Mouse (Mus musculus) liver, postnatal 0 days (tissue): ENCODE results near the gene Gabarapl1. TPM values are rescaled to one million over a fixed set of nuclear protein-coding genes. Genes with fewer than 3 reads are reported as not detected.

Source experiments
- ATAC-seq: fragments of 200-750 bp; cut with Nextera tagmentation; 2 replicates; pipeline ENCODE4 v1.8.0; 2017; ENCODE audit warnings: mild to moderate bottlenecking, moderate library complexity
- DNase-seq: peaks from one replicate; pipeline ENCODE4 v3.0.0-alpha.2; 2016
- H3K27ac ChIP-seq: fragments of 300-500 bp; sonication (generic); 2 replicates; pipeline ENCODE4 v1.5.1; 2014; ENCODE audit warnings: antibody characterized with exemption, moderate library complexity, mild to moderate bottlenecking, low read depth
- H3K27me3 ChIP-seq: fragments of 300-500 bp; sonication (generic); 2 replicates; pipeline ENCODE4 v1.6.1; 2014; ENCODE audit warnings: low read length, control low read depth, mixed read lengths; ENCODE audit not compliant: insufficient read depth
- H3K36me3 ChIP-seq: fragments of 300-500 bp; sonication (generic); replicated peaks from 2 replicates; pipeline ENCODE4 v1.6.1; 2014; ENCODE audit warnings: mild to moderate bottlenecking, control low read depth, low read length, moderate library complexity, mixed read lengths; ENCODE audit not compliant: insufficient read depth
- H3K4me1 ChIP-seq: fragments of 300-500 bp; sonication (generic); 2 replicates; pipeline ENCODE4 v1.6.1; 2014; ENCODE audit warnings: antibody characterized with exemption, mild to moderate bottlenecking, control low read depth; ENCODE audit not compliant: insufficient read depth
- H3K4me2 ChIP-seq: fragments of 300-500 bp; sonication (generic); 2 replicates; pipeline ENCODE4 v1.6.1; 2014; ENCODE audit warnings: low read depth, mild to moderate bottlenecking, low read length, moderate library complexity, mixed read lengths
- H3K4me3 ChIP-seq: fragments of 300-500 bp; sonication (generic); 2 replicates; pipeline ENCODE4 v1.5.1; 2014; ENCODE audit warnings: low read depth, low read length
- H3K9ac ChIP-seq: fragments of 300-500 bp; sonication (generic); replicated peaks from 2 replicates; pipeline ENCODE4 v1.6.1; 2014; ENCODE audit warnings: mild to moderate bottlenecking, moderate library complexity
- H3K9me3 ChIP-seq: fragments of 300-500 bp; sonication (generic); 2 replicates; pipeline ENCODE4 v1.6.1; 2016; ENCODE audit warnings: mild to moderate bottlenecking, control low read depth, low read length, mixed read lengths
- CTCF ChIP-seq: sonication (generic); IDR thresholded peaks from 2 replicates; pipeline ENCODE4 v1.5.1; 2016; ENCODE audit warnings: antibody characterized with exemption, low read depth
- EP300 ChIP-seq: IDR thresholded peaks from 2 replicates; pipeline ENCODE4 v1.6.1; 2016; ENCODE audit warnings: antibody characterized with exemption, low read depth, mild to moderate bottlenecking
- WGBS: fragments of 180-500 bp; shearing (Covaris S2); extraction: QIAGEN DNeasy Blood & Tissue Kit; methylation state at CpG from one replicate; pipeline ENCODE4 v1.1.7; 2014; ENCODE audit not compliant: insufficient replicate concordance; 5-methylcytosine and 5-hydroxymethylcytosine counted together
- polyA plus RNA-seq: library from polyadenylated mRNA; unstranded; fragments of >200 nt; fragmentation: Nextera tagmentation; extraction: Ambion mirVana; gene quantifications from 2 replicates; pipeline ENCODE4 v1.2.1, GENCODE M21; 2015

The Gabarapl1 gene
- polyA plus RNA-seq, 1 experiment from 2014 or later = 37.3 TPM

DNA sequence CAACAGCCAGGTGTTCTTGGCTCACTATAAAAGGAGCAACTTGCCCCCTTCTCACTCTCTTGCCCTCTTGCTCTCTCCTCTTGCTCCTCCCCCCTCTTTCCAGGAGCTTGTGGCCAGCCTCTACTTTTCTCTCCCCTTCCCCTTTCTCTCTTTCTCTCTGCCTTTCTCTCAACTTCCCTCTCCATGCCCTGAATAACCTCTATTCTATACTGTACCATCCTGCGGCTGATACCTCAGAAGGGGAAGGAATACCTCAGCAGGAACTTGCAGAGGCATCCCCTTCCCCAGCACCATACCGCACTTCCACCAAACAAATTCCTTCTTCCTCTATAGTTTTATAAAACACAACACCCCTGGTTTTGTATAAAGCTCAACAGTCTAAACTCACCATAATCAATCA, 32.3 kb downstream of the Gabarapl1 start:
- Histone ChIP-seq H3K4me1 (no peaks in the 10 kb centered on the region), H3K4me3 (no peak overlapping the region), H3K36me3 (no peaks in the 10 kb centered on the region), H3K27ac (no peak overlapping the region), H3K9ac (no peak overlapping the region), H3K27me3 (no peaks in the 10 kb centered on the region), H3K4me2 (no peak overlapping the region), H3K9me3 (no peaks in the 10 kb centered on the region)
- no peak for ATAC-seq
- TF ChIP-seq CTCF (no peak), EP300 (no peak)
- WGBS = 40% methylated on average over 2 of the region's 2 CpGs
- no peak for DNase-seq

DNA sequence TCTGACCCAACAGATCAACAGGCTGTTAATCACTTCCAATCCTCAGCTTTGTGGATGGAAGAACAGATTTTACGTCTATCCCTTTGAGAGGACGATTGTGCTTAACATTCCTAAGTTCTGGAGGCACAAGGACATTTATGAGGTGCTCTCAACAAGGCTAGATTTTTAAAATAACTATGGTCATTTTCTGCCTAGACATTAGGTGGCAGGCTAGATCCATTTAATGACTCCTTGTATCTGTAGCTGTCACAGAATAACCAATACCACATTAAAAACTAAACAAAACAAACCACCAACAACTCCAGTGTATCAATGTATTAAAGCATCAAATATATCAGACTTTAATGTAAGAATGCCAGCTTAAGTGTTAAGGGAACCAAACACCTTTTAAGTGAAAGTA, 42.4 kb downstream of the Gabarapl1 start:
- no peak for ATAC-seq
- WGBS = 27% methylated on average over 2 of the region's 2 CpGs

GRCm38 (mm10) chr6:129577605-129578004, 44.6 kb downstream of the Gabarapl1 start, which contains the start of gene Klre1:
Klre1 (plus strand) TSS chr6:129577905.
- Histone ChIP-seq H3K9me3 (no peaks in the 10 kb centered on the region), H3K36me3 (no peaks in the 10 kb centered on the region), H3K4me1 (no peaks in the 10 kb centered on the region), H3K4me3 (no peak within 1 kb of the TSS), H3K27me3 (no peaks in the 10 kb centered on the region), H3K4me2 (no peak within 1 kb of the TSS), H3K9ac (no peak within 1 kb of the TSS), H3K27ac (no peak within 1 kb of the TSS)
- no peak for ATAC-seq
- WGBS = 92% methylated on average over 8 of the region's 8 CpGs
- DNase-seq = no peak
- TF ChIP-seq EP300 (no peak), CTCF (no peak)

More for the DNA sequence above, 42.4 kb downstream of the Gabarapl1 start:
- H3K36me3 ChIP-seq = no peaks in the 10 kb centered on the region
- H3K4me2 ChIP-seq = no peak overlapping the region
- H3K9ac ChIP-seq = no peak overlapping the region
- H3K27ac ChIP-seq = no peak overlapping the region
- H3K27me3 ChIP-seq = no peaks in the 10 kb centered on the region
- H3K4me1 ChIP-seq = no peaks in the 10 kb centered on the region
- TF ChIP-seq EP300 (no peak), CTCF (peak; percentile 40; the same call in 1 of the 2 replicates)
- H3K9me3 ChIP-seq = no peaks in the 10 kb centered on the region
- no peak overlapping the region for H3K4me3 ChIP-seq
- DNase-seq = no peak

- DNase-seq (no peak), ATAC-seq (no peak)
- no peaks in the 10 kb centered on the region for H3K27me3 ChIP-seq
- H3K9ac ChIP-seq = no peak overlapping the region
- no peaks in the 10 kb centered on the region for H3K9me3 ChIP-seq
- no peaks in the 10 kb centered on the region for H3K36me3 ChIP-seq
- H3K4me3 ChIP-seq = no peak overlapping the region
- peak; percentile 58 for TF ChIP-seq CTCF
- TF ChIP-seq EP300 = no peak
- no peak overlapping the region for H3K27ac ChIP-seq
- H3K4me2 ChIP-seq = no peak overlapping the region
- 59% methylated on average over 4 of the region's 4 CpGs for WGBS
- no peaks in the 10 kb centered on the region for H3K4me1 ChIP-seq
Observed at GRCm38 (mm10) chr6:129581274-129581673, 48.3 kb downstream of the Gabarapl1 start.

DNA sequence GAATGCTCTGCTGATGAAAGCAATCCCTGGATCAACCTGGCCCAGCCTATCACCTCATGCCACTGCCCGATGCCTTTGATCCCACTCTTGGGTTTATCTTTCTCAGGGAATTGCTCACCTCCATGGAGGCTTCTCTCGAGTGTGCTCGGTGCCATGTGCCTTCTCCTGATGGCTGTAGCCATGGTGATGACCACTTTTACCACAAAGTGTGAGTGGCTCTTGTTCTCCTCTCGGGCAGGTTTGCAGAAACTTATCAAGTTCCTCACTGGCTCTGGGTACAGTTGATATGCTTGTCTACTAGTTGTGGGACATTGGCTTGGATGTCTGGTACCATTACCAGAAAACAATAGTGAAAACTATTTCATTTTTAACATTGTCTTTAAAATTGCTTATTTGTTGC, 48.9 kb downstream of the Gabarapl1 start:
- no peak for TF ChIP-seq EP300
- TF ChIP-seq CTCF = no peak
- H3K27ac ChIP-seq = no peak overlapping the region
- H3K9me3 ChIP-seq = no peaks in the 10 kb centered on the region
- H3K36me3 ChIP-seq = no peaks in the 10 kb centered on the region
- no peaks in the 10 kb centered on the region for H3K4me1 ChIP-seq
- H3K4me3 ChIP-seq = no peak overlapping the region
- no peak overlapping the region for H3K4me2 ChIP-seq
- H3K27me3 ChIP-seq = no peaks in the 10 kb centered on the region
- 43% methylated on average over 4 of the region's 4 CpGs for WGBS
- ATAC-seq = no peak
- H3K9ac ChIP-seq = no peak overlapping the region
- DNase-seq = no peak

GRCm38 (mm10) chr6:129583014-129583413, 50.1 kb downstream of the Gabarapl1 start:
- no peak for ATAC-seq
- Histone ChIP-seq H3K9me3 (no peaks in the 10 kb centered on the region), H3K36me3 (no peaks in the 10 kb centered on the region), H3K9ac (no peak overlapping the region), H3K4me1 (no peaks in the 10 kb centered on the region), H3K27me3 (no peaks in the 10 kb centered on the region), H3K4me2 (no peak overlapping the region), H3K4me3 (no peak overlapping the region), H3K27ac (no peak overlapping the region)
- TF ChIP-seq CTCF = no peak
- no peak for TF ChIP-seq EP300
- 59% methylated on average over 3 of the region's 3 CpGs for WGBS
- no peak for DNase-seq

GRCm38 (mm10) chr6:129591508-129591907, 58.5 kb downstream of the Gabarapl1 start, which contains the start of gene Klrd1:
Klrd1 (plus strand) TSS chr6:129591782.
- H3K9me3 ChIP-seq = no peaks in the 10 kb centered on the region
- H3K9ac ChIP-seq = no peak within 1 kb of the TSS
- TF ChIP-seq CTCF (no peak), EP300 (no peak)
- WGBS = 24% methylated on average over 3 of the region's 3 CpGs
- no peaks in the 10 kb centered on the region for H3K36me3 ChIP-seq
- no peak within 1 kb of the TSS for H3K27ac ChIP-seq
- H3K4me3 ChIP-seq = no peak within 1 kb of the TSS
- no peaks in the 10 kb centered on the region for H3K4me1 ChIP-seq
- no peak within 1 kb of the TSS for H3K4me2 ChIP-seq
- ATAC-seq (no peak), DNase-seq (no peak)
- no peaks in the 10 kb centered on the region for H3K27me3 ChIP-seq

Other genes starting within 250 kb of the Gabarapl1 start
- gene 4922502D21Rik, start 201.4 kb upstream of the Gabarapl1 start, polyA plus RNA-seq = not detected in 2 replicates
- 14.2 and 14.6 TPM in 2 replicates for gene Clec12a, start 190.5 kb upstream of the Gabarapl1 start, polyA plus RNA-seq
- gene Clec12b, start 147.3 kb upstream of the Gabarapl1 start, polyA plus RNA-seq = 0.11 TPM in 1 of 2 replicates, not detected in the other
- gene Clec1b, start 135.9 kb upstream of the Gabarapl1 start, polyA plus RNA-seq = 53.8 and 56.0 TPM in 2 replicates
- gene Clec9a, start 124.3 kb upstream of the Gabarapl1 start, polyA plus RNA-seq = 0.56 and 0.92 TPM in 2 replicates
- 0.65 and 1.0 TPM in 2 replicates for gene Clec1a, start 81.2 kb upstream of the Gabarapl1 start, polyA plus RNA-seq
- 0.56 and 0.70 TPM in 2 replicates for gene Olr1, start 26.0 kb upstream of the Gabarapl1 start, polyA plus RNA-seq
- not detected in 2 replicates for gene Tmem52b, start 20.6 kb upstream of the Gabarapl1 start, polyA plus RNA-seq
- gene Klre1, start 44.7 kb downstream of the Gabarapl1 start, polyA plus RNA-seq = 0.45 and 0.60 TPM in 2 replicates
- gene Klrd1, start 58.6 kb downstream of the Gabarapl1 start, polyA plus RNA-seq = 2.1 and 2.7 TPM in 2 replicates
- 2.3 and 2.5 TPM in 2 replicates for gene Klrk1, start 90.7 kb downstream of the Gabarapl1 start, polyA plus RNA-seq
- gene Klrc3, start 110.2 kb downstream of the Gabarapl1 start, polyA plus RNA-seq = not detected in 2 replicates
- gene Klrc2, start 127.5 kb downstream of the Gabarapl1 start, polyA plus RNA-seq = 0.14 and 0.27 TPM in 2 replicates
- gene Klrc1, start 145.8 kb downstream of the Gabarapl1 start, polyA plus RNA-seq = 1.2 and 1.8 TPM in 2 replicates
- not detected in 2 replicates for gene Klri1, start 184.0 kb downstream of the Gabarapl1 start, polyA plus RNA-seq
- 0.07 and 0.13 TPM in 2 replicates for gene Klri2, start 207.3 kb downstream of the Gabarapl1 start, polyA plus RNA-seq